Mouse (Mus musculus) brain, embryonic 14.5 days (tissue): Measurements from ENCODE around the gene Gm21698.
"Not testable (repeated sequence)": the region's sequence is repeated elsewhere in the genome, so short reads cannot be mapped to it uniquely, and the experiment has no call there.

Source experiments
- CTCF ChIP-seq: fragments of 200-500 bp; IDR thresholded peaks from 2 replicates; pipeline ENCODE4 v1.5.1; 2012; ENCODE audit warnings: inconsistent platforms, mild to moderate bottlenecking, moderate library complexity, borderline replicate concordance; ENCODE audit not compliant: insufficient read depth, insufficient read length; ENCODE audit errors: extremely low read depth
- POLR2A ChIP-seq: fragments of 200-500 bp; IDR thresholded peaks from 2 replicates; pipeline ENCODE4 v1.6.1; 2012; ENCODE audit warnings: mild to moderate bottlenecking, inconsistent platforms, borderline replicate concordance; ENCODE audit not compliant: poor library complexity, insufficient read depth, insufficient read length, severe bottlenecking; ENCODE audit errors: extremely low read depth

- not testable (repeated sequence) for TF ChIP-seq POLR2A, CTCF
Observed at GRCm38 (mm10) chr5:25956611-25957010, 31.8 kb downstream of the Gm21698 start.
